Mouse (Mus musculus): ENCODE results near the gene Nhp2. TPM values are rescaled to one million over a fixed set of nuclear protein-coding genes. Genes with fewer than 3 reads are reported as not detected.

Nhp2 gene
- polyA plus RNA-seq (2015; fragmentation: Nextera tagmentation; extraction: Ambion mirVana) = 99.6 and 108 TPM in 2 replicates

- Histone ChIP-seq H3K9ac (peak within 1 kb of the TSS; percentile 79), H3K4me3 (peak within 1 kb of the TSS; percentile 81), H3K4me1 (replicated peaks) (peaks cover 37% of the 10 kb centered on the region), H3K36me3 (peaks cover 32% of the 10 kb centered on the region), H3K9me3 (no peaks in the 10 kb centered on the region), H3K27ac (peak within 1 kb of the TSS; percentile 61; the same call in 1 of the 2 replicates), H3K4me2 (peak within 1 kb of the TSS; percentile 76), H3K27me3 (no peaks in the 10 kb centered on the region)
- WGBS = under 1% methylated on average over 51 of the region's 51 CpGs
- ATAC-seq (ENCODE audit: low FRiP score) = peak; percentile 93
Measured at GRCm38 (mm10) chr11:51619409-51620060, at the start of gene Nhp2. Nhp2 (plus strand) TSS chr11:51619735.

GRCm38 (mm10) chr11:51576454-51576853 is 43.1 kb upstream of the Nhp2 start:
- Histone ChIP-seq H3K4me1 (replicated peaks) (peaks cover 11% of the 10 kb centered on the region), H3K4me2 (no peak overlapping the region), H3K9ac (0 out of 2 replicates have a peak overlapping the region, but pooled peaks have one; percentile 13), H3K36me3 (no peaks in the 10 kb centered on the region), H3K27me3 (no peaks in the 10 kb centered on the region), H3K27ac (no peak overlapping the region), H3K4me3 (no peak overlapping the region), H3K9me3 (no peaks in the 10 kb centered on the region)
- no peak for ATAC-seq (ENCODE audit: low FRiP score)
- WGBS = 53% methylated on average over 4 of the region's 4 CpGs

- WGBS = 92% methylated on average over 7 of the region's 7 CpGs
- ATAC-seq (ENCODE audit: low FRiP score) = no peak
- H3K9ac ChIP-seq = no peak overlapping the region
- no peak overlapping the region for H3K27ac ChIP-seq
- no peaks in the 10 kb centered on the region for H3K9me3 ChIP-seq
- H3K4me3 ChIP-seq = no peak overlapping the region
- H3K4me1 ChIP-seq (replicated peaks) = peaks cover 11% of the 10 kb centered on the region
- no peaks in the 10 kb centered on the region for H3K36me3 ChIP-seq
- H3K4me2 ChIP-seq = no peak overlapping the region
- H3K27me3 ChIP-seq = no peaks in the 10 kb centered on the region
Measured at GRCm38 (mm10) chr11:51577587-51577986, 41.9 kb upstream of the Nhp2 start.

GRCm38 (mm10) chr11:51579024-51579423 is 40.5 kb upstream of the Nhp2 start:
- ATAC-seq (ENCODE audit: low FRiP score) = no peak
- Histone ChIP-seq H3K9ac (no peak overlapping the region), H3K27ac (no peak overlapping the region), H3K4me1 (replicated peaks) (peaks cover 22% of the 10 kb centered on the region), H3K4me3 (no peak overlapping the region), H3K36me3 (no peaks in the 10 kb centered on the region), H3K27me3 (no peaks in the 10 kb centered on the region), H3K9me3 (no peaks in the 10 kb centered on the region), H3K4me2 (no peak overlapping the region)
- WGBS = 69% methylated on average over 4 of the region's 4 CpGs

GRCm38 (mm10) chr11:51582713-51583112 is 36.8 kb upstream of the Nhp2 start:
- no peak overlapping the region for H3K9ac ChIP-seq
- no peaks in the 10 kb centered on the region for H3K9me3 ChIP-seq
- 22% methylated on average over 8 of the region's 8 CpGs for WGBS
- H3K27me3 ChIP-seq = no peaks in the 10 kb centered on the region
- H3K4me1 ChIP-seq (replicated peaks) = peaks cover 31% of the 10 kb centered on the region
- no peak overlapping the region for H3K27ac ChIP-seq
- no peak for ATAC-seq (ENCODE audit: low FRiP score)
- H3K4me3 ChIP-seq = no peak overlapping the region
- H3K36me3 ChIP-seq = peaks cover 15% of the 10 kb centered on the region
- H3K4me2 ChIP-seq = no peak overlapping the region

- H3K9ac ChIP-seq = peak overlapping the region; percentile 83
- ATAC-seq (ENCODE audit: low FRiP score) = peak; percentile 35; the same call in 1 of the 2 replicates
- H3K27ac ChIP-seq = peak overlapping the region; percentile 95
- H3K27me3 ChIP-seq = no peaks in the 10 kb centered on the region
- no peaks in the 10 kb centered on the region for H3K9me3 ChIP-seq
- H3K4me3 ChIP-seq = peak overlapping the region; percentile 56
- peak overlapping the region; percentile 75 for H3K4me2 ChIP-seq
- peaks cover 31% of the 10 kb centered on the region for H3K4me1 ChIP-seq (replicated peaks)
- WGBS = 14% methylated on average over 9 of the region's 9 CpGs
- H3K36me3 ChIP-seq = peaks cover 29% of the 10 kb centered on the region
Measured at GRCm38 (mm10) chr11:51584057-51584430, 35.5 kb upstream of the Nhp2 start.

GRCm38 (mm10) chr11:51584431-51585248 is 34.9 kb upstream of the Nhp2 start, which contains the start of gene Phykpl:
Phykpl (plus strand) TSS chr11:51584757.
- no peaks in the 10 kb centered on the region for H3K9me3 ChIP-seq
- H3K36me3 ChIP-seq = peaks cover 35% of the 10 kb centered on the region
- peak within 1 kb of the TSS; percentile 56 for H3K4me3 ChIP-seq
- peaks cover 31% of the 10 kb centered on the region for H3K4me1 ChIP-seq (replicated peaks)
- ATAC-seq (ENCODE audit: low FRiP score) = peak; percentile 93
- peak within 1 kb of the TSS; percentile 83 for H3K9ac ChIP-seq
- peak within 1 kb of the TSS; percentile 95 for H3K27ac ChIP-seq
- no peaks in the 10 kb centered on the region for H3K27me3 ChIP-seq
- H3K4me2 ChIP-seq = peak within 1 kb of the TSS; percentile 75
- under 1% methylated on average over 59 of the region's 59 CpGs for WGBS

GRCm38 (mm10) chr11:51585608-51586252 is 33.8 kb upstream of the Nhp2 start:
- no peak for ATAC-seq (ENCODE audit: low FRiP score)
- H3K27ac ChIP-seq = peak overlapping the region; percentile 95
- H3K9ac ChIP-seq = peak overlapping the region; percentile 83
- H3K4me3 ChIP-seq = peak overlapping the region; percentile 56
- H3K4me1 ChIP-seq (replicated peaks) = peaks cover 31% of the 10 kb centered on the region
- WGBS = 68% methylated on average over 8 of the region's 8 CpGs
- H3K36me3 ChIP-seq = peaks cover 44% of the 10 kb centered on the region
- H3K27me3 ChIP-seq = no peaks in the 10 kb centered on the region
- peak overlapping the region; percentile 75 for H3K4me2 ChIP-seq
- no peaks in the 10 kb centered on the region for H3K9me3 ChIP-seq

GRCm38 (mm10) chr11:51586411-51586810 is 33.1 kb upstream of the Nhp2 start:
- H3K27me3 ChIP-seq = no peaks in the 10 kb centered on the region
- H3K9me3 ChIP-seq = no peaks in the 10 kb centered on the region
- ATAC-seq (ENCODE audit: low FRiP score) = no peak
- peaks cover 31% of the 10 kb centered on the region for H3K4me1 ChIP-seq (replicated peaks)
- H3K4me2 ChIP-seq = no peak overlapping the region
- H3K36me3 ChIP-seq = peaks cover 51% of the 10 kb centered on the region
- no peak overlapping the region for H3K9ac ChIP-seq
- no peak overlapping the region for H3K27ac ChIP-seq
- H3K4me3 ChIP-seq = no peak overlapping the region
- WGBS = 96% methylated on average over 13 of the region's 13 CpGs

GRCm38 (mm10) chr11:51587059-51587458 is 32.5 kb upstream of the Nhp2 start:
- Histone ChIP-seq H3K36me3 (peaks cover 57% of the 10 kb centered on the region), H3K27me3 (no peaks in the 10 kb centered on the region), H3K4me2 (no peak overlapping the region), H3K27ac (no peak overlapping the region), H3K4me3 (no peak overlapping the region), H3K9ac (no peak overlapping the region), H3K9me3 (no peaks in the 10 kb centered on the region), H3K4me1 (replicated peaks) (peaks cover 31% of the 10 kb centered on the region)
- 97% methylated on average over 1 of the region's 1 CpGs for WGBS
- no peak for ATAC-seq (ENCODE audit: low FRiP score)

GRCm38 (mm10) chr11:51588833-51589232 is 30.7 kb upstream of the Nhp2 start:
- H3K9ac ChIP-seq = no peak overlapping the region
- WGBS = 97% methylated on average over 3 of the region's 3 CpGs
- H3K4me1 ChIP-seq (replicated peaks) = peaks cover 21% of the 10 kb centered on the region
- ATAC-seq (ENCODE audit: low FRiP score) = no peak
- H3K27ac ChIP-seq = no peak overlapping the region
- H3K4me3 ChIP-seq = no peak overlapping the region
- no peaks in the 10 kb centered on the region for H3K27me3 ChIP-seq
- no peaks in the 10 kb centered on the region for H3K9me3 ChIP-seq
- peaks cover 75% of the 10 kb centered on the region for H3K36me3 ChIP-seq
- no peak overlapping the region for H3K4me2 ChIP-seq

- H3K9me3 ChIP-seq = no peaks in the 10 kb centered on the region
- H3K27ac ChIP-seq = no peak overlapping the region
- peaks cover 86% of the 10 kb centered on the region for H3K36me3 ChIP-seq
- ATAC-seq (ENCODE audit: low FRiP score) = no peak
- no peaks in the 10 kb centered on the region for H3K27me3 ChIP-seq
- H3K9ac ChIP-seq = no peak overlapping the region
- H3K4me3 ChIP-seq = no peak overlapping the region
- no peak overlapping the region for H3K4me2 ChIP-seq
- H3K4me1 ChIP-seq (replicated peaks) = peaks cover 14% of the 10 kb centered on the region
Measured at GRCm38 (mm10) chr11:51590002-51590401, 29.5 kb upstream of the Nhp2 start.

All from hindbrain, embryonic 13.5 days (tissue).